Mouse (Mus musculus): Measurements from ENCODE around the gene Ncoa3.

The Ncoa3 gene

DNA sequence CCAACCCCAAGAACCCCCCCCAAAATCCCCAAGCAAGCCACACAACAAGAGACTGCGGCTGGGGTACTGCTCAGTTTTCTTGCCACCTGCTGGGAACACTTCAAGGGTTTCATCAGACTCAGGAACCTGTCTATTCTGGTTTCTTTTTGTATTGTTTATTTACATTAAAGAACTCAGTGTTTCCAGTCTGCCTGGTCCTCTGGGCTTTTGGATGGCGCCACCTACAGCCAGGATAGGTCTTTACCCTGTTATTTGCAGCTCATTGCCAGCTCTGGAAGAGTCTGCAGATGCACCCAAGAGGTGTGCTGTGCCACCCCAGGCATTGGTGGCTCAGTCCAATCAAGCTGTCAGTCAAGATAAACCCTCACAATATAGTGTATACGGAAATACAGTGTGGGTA, 43.3 kb downstream of the Ncoa3 start:
- DNase-seq, result peak; percentile 82 to 86

GRCm38 (mm10) chr2:166039681-166040080, 47.2 kb downstream of the Ncoa3 start:
- DNase-seq, result no peak

- no peak for DNase-seq
These were observed 50.1 kb downstream of the Ncoa3 start for GRCm38 (mm10) chr2:166042542-166042941.

- DNase-seq, result no peak
These were observed 52.6 kb downstream of the Ncoa3 start for GRCm38 (mm10) chr2:166045006-166045405.

DNA sequence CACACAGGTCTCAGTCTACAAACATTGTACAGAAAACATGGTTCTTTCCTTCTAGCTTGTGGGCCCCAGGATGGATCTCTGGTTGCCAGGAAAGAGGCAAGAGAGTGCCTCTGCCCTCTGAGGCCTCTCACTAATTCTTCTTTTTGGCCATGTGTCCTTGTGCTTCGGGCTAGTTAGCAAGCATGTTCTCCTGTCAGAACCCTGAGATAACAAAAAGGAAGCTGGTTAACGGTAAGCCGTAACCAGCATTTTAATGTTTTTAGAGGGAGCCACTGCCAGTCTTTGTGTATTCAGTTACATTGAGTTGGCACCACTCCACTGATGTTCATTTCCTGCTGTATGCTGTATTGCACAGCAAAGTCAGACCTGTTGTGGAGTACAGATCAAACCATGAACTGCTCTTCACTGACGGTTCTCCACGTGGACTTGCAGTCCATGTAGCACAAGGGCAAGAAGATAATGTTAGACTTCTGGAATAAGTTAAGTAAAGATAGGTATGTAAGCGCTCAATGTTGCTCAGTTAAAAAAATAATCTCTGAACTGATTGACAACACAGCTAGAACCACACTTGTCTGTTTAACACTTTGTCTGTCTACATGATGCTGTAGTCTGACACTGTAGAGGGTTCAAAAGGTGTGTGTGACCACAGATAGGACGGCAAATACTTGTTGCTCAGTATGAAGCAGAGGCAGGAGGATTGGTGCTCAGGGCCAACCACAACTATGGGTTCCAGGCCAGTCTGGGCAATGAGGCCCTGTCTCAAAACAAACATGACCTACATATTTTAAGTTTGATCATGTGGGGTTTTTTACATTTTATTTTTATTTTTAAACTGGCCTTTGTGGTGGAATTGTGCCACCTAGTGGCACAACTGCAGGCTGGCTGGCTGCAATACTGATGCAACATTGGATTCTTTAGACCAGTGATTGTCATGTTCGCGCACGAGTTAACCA, 53.4 kb downstream of the Ncoa3 start:
- peak in 1 of 2 experiments; percentile 29 for DNase-seq

- no peak for DNase-seq
These were observed 55.5 kb downstream of the Ncoa3 start for GRCm38 (mm10) chr2:166047931-166048330.

GRCm38 (mm10) chr2:166048852-166049251, 56.4 kb downstream of the Ncoa3 start:
- DNase-seq, result no peak

GRCm38 (mm10) chr2:166051421-166051820, 59.0 kb downstream of the Ncoa3 start:
- DNase-seq, result no peak

DNA sequence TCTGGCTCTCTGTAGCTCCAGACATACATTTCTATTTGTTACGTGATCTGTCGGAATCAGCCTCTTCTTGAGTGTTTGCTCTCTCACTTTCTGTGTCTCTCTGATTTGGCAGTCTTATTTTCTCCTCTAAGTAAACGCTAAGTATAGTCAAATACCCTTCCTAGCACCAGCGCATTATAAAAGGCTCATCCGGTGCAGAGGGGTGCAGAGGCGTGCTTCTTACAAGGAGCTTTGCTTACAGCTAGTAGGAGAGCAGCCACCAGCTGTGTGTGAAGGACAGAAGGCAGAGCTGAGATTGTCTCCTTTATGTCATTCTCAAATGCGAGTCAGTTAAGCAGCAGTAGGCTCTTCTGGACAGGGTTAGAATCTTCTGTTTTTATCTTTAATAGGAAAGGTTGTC, 59.5 kb downstream of the Ncoa3 start:
- DNase-seq, result no peak

DNA sequence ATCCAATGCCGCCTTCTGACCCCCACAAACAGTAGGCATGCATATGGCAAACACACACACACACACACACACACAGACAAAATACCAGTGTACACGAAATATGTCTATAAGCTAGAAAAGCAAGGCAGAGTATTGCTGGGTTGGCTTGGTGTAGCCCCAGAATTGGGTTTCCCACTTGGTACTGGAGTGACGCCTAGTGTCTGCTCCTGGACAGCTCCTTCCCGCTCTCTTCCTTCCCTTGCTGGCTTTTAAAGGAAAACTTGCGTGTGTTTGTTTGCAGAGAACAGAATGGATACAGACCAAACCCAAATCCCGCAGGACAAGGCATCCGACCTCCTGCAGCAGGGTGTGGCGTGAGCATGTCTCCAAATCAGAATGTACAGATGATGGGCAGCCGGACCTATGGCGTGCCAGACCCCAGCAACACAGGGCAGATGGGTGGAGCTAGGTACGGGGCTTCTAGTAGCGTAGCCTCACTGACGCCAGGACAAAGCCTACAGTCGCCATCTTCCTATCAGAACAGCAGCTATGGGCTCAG, 61.6 kb downstream of the Ncoa3 start:
- DNase-seq, result no peak

DNA sequence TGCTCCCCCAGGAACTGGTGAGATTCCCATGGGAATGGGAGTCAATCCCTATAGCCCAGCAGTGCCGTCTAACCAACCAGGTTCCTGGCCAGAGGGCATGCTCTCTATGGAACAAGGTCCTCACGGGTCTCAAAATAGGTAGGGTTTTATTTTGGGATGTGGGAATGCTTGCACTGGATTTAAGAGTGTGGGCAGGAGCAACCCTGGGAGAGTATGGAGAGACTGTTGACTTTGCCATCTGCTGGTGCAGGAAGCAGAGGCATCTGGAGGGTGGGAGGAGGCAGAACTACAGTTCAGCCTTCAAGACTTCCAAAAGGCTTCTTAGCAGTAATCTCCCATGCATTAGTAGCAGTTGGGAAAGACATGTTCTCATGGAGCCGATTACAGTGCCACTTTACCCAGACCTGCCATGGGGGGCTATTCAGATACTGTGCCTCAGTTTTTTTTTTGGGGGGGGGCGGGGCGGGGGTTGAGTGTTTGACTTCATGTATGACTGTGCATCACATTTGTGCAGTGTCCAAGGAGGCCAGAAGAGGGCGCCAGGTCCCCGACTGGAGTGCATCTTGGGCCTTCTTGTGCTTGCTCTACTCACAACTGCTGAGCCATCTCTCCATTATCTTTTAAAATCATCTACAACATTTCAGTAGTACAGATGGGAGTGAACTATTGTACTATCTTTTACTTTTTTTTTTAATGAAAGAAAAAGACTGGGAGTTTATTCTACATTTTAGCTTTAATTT, 67.4 kb downstream of the Ncoa3 start:
- DNase-seq, result peak in 1 of 2 experiments; percentile 42

DNA sequence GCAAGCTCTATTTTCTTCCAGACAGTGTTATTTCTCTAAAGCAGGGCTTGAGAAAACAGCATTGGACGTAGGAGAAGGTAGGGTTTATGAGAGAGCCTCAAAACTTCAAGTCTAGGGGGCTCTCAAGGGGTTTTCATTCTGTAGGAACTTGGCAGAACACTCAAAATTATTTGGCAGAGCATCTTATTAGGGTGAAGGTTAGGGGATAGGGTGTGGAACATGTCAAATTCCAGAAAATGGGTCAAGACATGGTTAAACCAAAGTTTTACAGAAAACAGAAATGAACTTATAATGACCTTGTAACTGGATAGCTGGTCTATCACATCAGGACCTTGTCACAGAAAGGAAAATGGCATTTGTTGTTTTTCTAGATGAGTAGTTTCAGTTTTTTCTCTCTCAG, 69.6 kb downstream of the Ncoa3 start:
- no peak for DNase-seq

DNA sequence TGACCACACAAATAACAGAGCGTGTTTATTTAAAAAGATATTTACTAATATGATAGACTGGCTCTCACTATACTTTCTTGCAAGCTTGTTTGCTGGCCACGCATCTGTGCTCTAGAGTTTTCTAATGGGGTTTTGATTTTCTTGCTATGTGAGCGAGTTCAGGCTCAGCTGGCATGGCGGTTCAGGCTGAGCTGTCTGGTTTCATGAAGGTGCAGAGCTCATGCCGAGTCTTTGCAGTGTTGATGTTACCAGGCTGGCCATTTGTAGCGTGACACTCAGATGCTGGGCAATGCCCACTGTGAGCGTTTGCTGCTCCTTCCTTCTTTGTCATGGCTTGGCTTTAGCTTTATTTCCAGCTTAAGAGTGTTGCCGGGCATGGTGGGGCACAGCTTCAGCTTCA, 70.0 kb downstream of the Ncoa3 start:
- DNase-seq, result no peak

GRCm38 (mm10) chr2:166066434-166066833, 74.0 kb downstream of the Ncoa3 start:
- no peak for DNase-seq

GRCm38 (mm10) chr2:166068261-166068660, 75.8 kb downstream of the Ncoa3 start:
- DNase-seq, result no peak

- DNase-seq, result no peak
These were observed 76.7 kb downstream of the Ncoa3 start for GRCm38 (mm10) chr2:166069164-166069563.

GRCm38 (mm10) chr2:166069738-166070137, 77.3 kb downstream of the Ncoa3 start:
- no peak for DNase-seq

DNA sequence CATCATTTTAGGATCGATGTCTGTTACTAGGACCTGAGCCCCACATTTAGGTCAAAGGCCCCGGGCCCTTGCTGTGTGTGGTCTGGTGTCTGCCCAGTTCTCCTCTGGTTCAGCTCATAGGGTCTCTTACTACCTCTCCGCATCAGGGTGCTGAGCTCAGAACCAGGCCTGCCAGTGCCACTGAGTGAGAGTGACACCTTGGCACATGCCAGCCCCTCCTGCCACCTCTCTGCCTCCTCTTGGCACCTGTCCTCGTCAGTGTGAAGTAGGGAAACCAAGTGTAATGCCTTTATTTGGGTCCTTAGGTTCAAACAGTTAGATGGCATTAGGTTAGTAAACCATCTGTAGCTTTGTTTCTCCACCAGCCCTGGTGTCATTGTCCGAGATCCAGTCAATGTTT, 79.0 kb downstream of the Ncoa3 start:
- DNase-seq, result no peak

- DNase-seq, result no peak
These were observed 79.5 kb downstream of the Ncoa3 start for GRCm38 (mm10) chr2:166071889-166072288.

DNA sequence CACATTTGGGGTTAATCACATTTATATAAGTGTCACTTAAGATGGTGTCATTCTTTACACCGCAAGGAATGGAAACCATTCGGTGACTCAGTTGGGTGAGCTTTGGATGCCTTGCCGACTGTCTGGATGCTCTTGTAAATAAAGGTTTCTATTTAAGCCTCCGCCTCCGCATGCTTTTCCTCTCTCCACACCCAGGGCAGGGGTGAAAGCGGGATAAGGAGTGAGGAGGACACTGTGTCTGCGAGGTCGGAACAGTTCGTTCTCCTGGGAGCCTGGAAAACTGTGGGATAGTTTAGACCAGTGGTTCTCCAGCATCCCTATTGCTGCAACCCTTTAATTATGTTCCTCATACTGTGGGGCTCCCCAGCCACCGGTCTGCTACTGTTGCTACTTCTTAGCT, 80.6 kb downstream of the Ncoa3 start:
- DNase-seq, result no peak

- DNase-seq, result no peak
These were observed 81.9 kb downstream of the Ncoa3 start for GRCm38 (mm10) chr2:166074322-166074721.

DNA sequence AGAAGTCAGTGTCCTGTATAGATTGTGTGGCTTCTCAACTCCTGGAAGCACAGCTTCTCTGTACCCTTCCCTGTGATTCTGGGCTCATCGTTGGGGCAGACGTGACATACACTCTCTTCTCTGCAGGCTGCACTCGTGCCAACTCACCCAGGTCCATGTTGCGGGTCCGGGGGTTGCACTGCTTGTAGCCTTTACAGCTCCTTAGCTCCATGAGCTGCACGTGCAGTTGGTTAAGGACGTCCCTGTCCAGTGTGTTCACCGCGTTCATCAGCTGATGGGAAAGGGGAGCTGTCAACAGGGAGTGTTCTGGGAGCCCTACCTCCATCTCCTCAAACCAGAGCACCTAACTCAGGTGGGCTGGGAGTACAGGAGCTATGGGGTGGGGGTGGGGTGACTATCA, 84.9 kb downstream of the Ncoa3 start:
- no peak for DNase-seq

GRCm38 (mm10) chr2:166079231-166079630, 86.8 kb downstream of the Ncoa3 start:
- DNase-seq, result no peak
